Mouse (Mus musculus) forebrain, embryonic 15.5 days (tissue): ENCODE measurements at regions not wholly inside any gene's neighbourhood (a gene's known extent, or its start where the extent isn't known, plus 50 kb on each side); places are given as distances from the start of the nearest gene placed in this dataset.

Experiments
- ATAC-seq: fragments of 200-750 bp; cut with Nextera tagmentation; replicated peaks from 2 replicates; pipeline ENCODE4 v1.8.0; 2017; ENCODE audit warnings: mild to moderate bottlenecking, moderate TSS enrichment, moderate library complexity
- H3K27ac ChIP-seq: fragments of 300-500 bp; sonication (generic); replicated peaks from 2 replicates; pipeline ENCODE4 v1.5.1; 2015; ENCODE audit warnings: mild to moderate bottlenecking, inconsistent platforms
- H3K27me3 ChIP-seq: fragments of 300-500 bp; sonication (generic); 2 replicates; pipeline ENCODE4 v1.6.1; 2015; ENCODE audit warnings: inconsistent platforms
- H3K36me3 ChIP-seq: fragments of 300-500 bp; sonication (generic); 2 replicates; pipeline ENCODE4 v1.6.1; 2015; ENCODE audit warnings: mild to moderate bottlenecking, inconsistent platforms
- H3K4me1 ChIP-seq: fragments of 300-500 bp; sonication (generic); 2 replicates; pipeline ENCODE4 v1.6.1; 2015; ENCODE audit warnings: inconsistent platforms
- H3K4me2 ChIP-seq: fragments of 300-500 bp; sonication (generic); replicated peaks from 2 replicates; pipeline ENCODE4 v1.6.1; 2015; ENCODE audit warnings: mild to moderate bottlenecking, inconsistent platforms
- H3K4me3 ChIP-seq: fragments of 300-500 bp; sonication (generic); 2 replicates; pipeline ENCODE4 v1.5.1; 2015; ENCODE audit warnings: mild to moderate bottlenecking, inconsistent platforms
- H3K9ac ChIP-seq: fragments of 300-500 bp; sonication (generic); replicated peaks from 2 replicates; pipeline ENCODE4 v1.6.1; 2015; ENCODE audit warnings: mild to moderate bottlenecking, inconsistent platforms
- H3K9me3 ChIP-seq: fragments of 300-500 bp; sonication (generic); 2 replicates; pipeline ENCODE4 v1.6.1; 2016; ENCODE audit warnings: inconsistent platforms
- WGBS: fragments of 180-500 bp; shearing (Covaris S2); methylation state at CpG from one replicate; pipeline ENCODE4 v1.1.7; 2015; ENCODE audit warnings: mixed read lengths; 5-methylcytosine and 5-hydroxymethylcytosine counted together

- Histone ChIP-seq H3K9me3 (no peaks in the 10 kb centered on the region), H3K9ac (no peak overlapping the region), H3K4me2 (no peak overlapping the region), H3K27ac (no peak overlapping the region), H3K4me1 (peaks cover 28% of the 10 kb centered on the region), H3K36me3 (no peaks in the 10 kb centered on the region), H3K27me3 (no peaks in the 10 kb centered on the region), H3K4me3 (no peak overlapping the region)
- ATAC-seq: no peak
- 50% methylated on average over 3 of the region's 3 CpGs for WGBS
Measured at GRCm38 (mm10) chr8:34401571-34401970, 290.0 kb upstream of the Gm10131 start.

- WGBS: 33% methylated on average over 14 of the region's 14 CpGs
- H3K4me1 ChIP-seq: peaks cover 28% of the 10 kb centered on the region
- H3K4me2 ChIP-seq: no peak overlapping the region
- H3K9me3 ChIP-seq: no peaks in the 10 kb centered on the region
- peak; percentile 14; the same call in 1 of the 2 replicates for ATAC-seq
- no peaks in the 10 kb centered on the region for H3K36me3 ChIP-seq
- no peak overlapping the region for H3K4me3 ChIP-seq
- H3K9ac ChIP-seq: no peak overlapping the region
- H3K27ac ChIP-seq: peak overlapping the region; percentile 84
- no peaks in the 10 kb centered on the region for H3K27me3 ChIP-seq
Measured at GRCm38 (mm10) chr8:34398914-34399813, 287.6 kb upstream of the Gm10131 start.

- peak; percentile 77 for ATAC-seq
- peak overlapping the region; percentile 11; the same call in 1 of the 2 replicates for H3K4me3 ChIP-seq
- H3K27me3 ChIP-seq: no peaks in the 10 kb centered on the region
- H3K4me1 ChIP-seq: peaks cover 37% of the 10 kb centered on the region
- H3K9ac ChIP-seq: no peak overlapping the region; the same call in 1 of the 2 replicates
- H3K4me2 ChIP-seq: peak overlapping the region; percentile 32
- H3K36me3 ChIP-seq: no peaks in the 10 kb centered on the region
- WGBS: 12% methylated on average over 23 of the region's 23 CpGs
- peak overlapping the region; percentile 84 for H3K27ac ChIP-seq
- H3K9me3 ChIP-seq: no peaks in the 10 kb centered on the region
Measured at GRCm38 (mm10) chr8:34397583-34398411, 286.3 kb upstream of the Gm10131 start.

- Histone ChIP-seq H3K27ac (peak overlapping the region; percentile 84), H3K27me3 (no peaks in the 10 kb centered on the region), H3K9me3 (no peaks in the 10 kb centered on the region), H3K4me1 (peaks cover 43% of the 10 kb centered on the region), H3K4me2 (peak overlapping the region; percentile 32; the same call in 1 of the 2 replicates), H3K36me3 (no peaks in the 10 kb centered on the region), H3K9ac (no peak overlapping the region), H3K4me3 (no peak overlapping the region)
- no peak for ATAC-seq
- WGBS: 48% methylated on average over 4 of the region's 4 CpGs
Measured at GRCm38 (mm10) chr8:34397225-34397582, 285.7 kb upstream of the Gm10131 start.

- 64% methylated on average over 15 of the region's 15 CpGs for WGBS
- H3K4me2 ChIP-seq: peak overlapping the region; percentile 30
- peak; percentile 66 for ATAC-seq
Measured at GRCm38 (mm10) chr8:34392981-34393828, 281.7 kb upstream of the Gm10131 start.

GRCm38 (mm10) chr8:34392208-34392980 is 280.9 kb upstream of the Gm10131 start:
- no peaks in the 10 kb centered on the region for H3K36me3 ChIP-seq
- peak overlapping the region; percentile 30 for H3K4me2 ChIP-seq
- no peaks in the 10 kb centered on the region for H3K27me3 ChIP-seq
- no peak overlapping the region for H3K4me3 ChIP-seq
- peaks cover 26% of the 10 kb centered on the region for H3K4me1 ChIP-seq
- H3K9me3 ChIP-seq: no peaks in the 10 kb centered on the region
- H3K9ac ChIP-seq: no peak overlapping the region
- 38% methylated on average over 14 of the region's 14 CpGs for WGBS
- peak overlapping the region; percentile 85 for H3K27ac ChIP-seq
- ATAC-seq: peak; percentile 75

More at GRCm38 (mm10) chr8:34392981-34393828, 281.7 kb upstream of the Gm10131 start:
- Histone ChIP-seq H3K27ac (peak overlapping the region; percentile 85), H3K27me3 (no peaks in the 10 kb centered on the region), H3K9ac (no peak overlapping the region), H3K9me3 (no peaks in the 10 kb centered on the region), H3K4me1 (peaks cover 34% of the 10 kb centered on the region), H3K36me3 (no peaks in the 10 kb centered on the region), H3K4me3 (no peak overlapping the region)

- peak; percentile 42 for ATAC-seq
- peaks cover 7% of the 10 kb centered on the region; the same call in 1 of the 2 replicates for H3K4me1 ChIP-seq
- no peak overlapping the region for H3K4me3 ChIP-seq
Measured at GRCm38 (mm10) chr8:34385806-34386439, 274.4 kb upstream of the Gm10131 start.

GRCm38 (mm10) chr8:34380615-34381014 is 269.1 kb upstream of the Gm10131 start:
- 35% methylated on average over 19 of the region's 19 CpGs for WGBS
- no peaks in the 10 kb centered on the region for H3K36me3 ChIP-seq
- H3K4me2 ChIP-seq: 0 out of 2 replicates have a peak overlapping the region, but pooled peaks have one; percentile 7
- peaks cover 8% of the 10 kb centered on the region for H3K4me1 ChIP-seq
- ATAC-seq: no peak
- H3K27me3 ChIP-seq: no peaks in the 10 kb centered on the region
- no peak overlapping the region; the same call in 1 of the 2 replicates for H3K27ac ChIP-seq
- no peaks in the 10 kb centered on the region for H3K9me3 ChIP-seq
- no peak overlapping the region for H3K4me3 ChIP-seq
- 0 out of 2 replicates have a peak overlapping the region, but pooled peaks have one; percentile 15 for H3K9ac ChIP-seq

More at GRCm38 (mm10) chr8:34385806-34386439, 274.4 kb upstream of the Gm10131 start:
- Histone ChIP-seq H3K4me2 (no peak overlapping the region), H3K27me3 (no peaks in the 10 kb centered on the region), H3K36me3 (no peaks in the 10 kb centered on the region), H3K9ac (no peak overlapping the region), H3K27ac (no peak overlapping the region), H3K9me3 (no peaks in the 10 kb centered on the region)
- WGBS: 37% methylated on average over 10 of the region's 10 CpGs

- ATAC-seq: no peak
- no peaks in the 10 kb centered on the region for H3K9me3 ChIP-seq
- WGBS: 52% methylated on average over 3 of the region's 3 CpGs
- no peak overlapping the region for H3K27ac ChIP-seq
- peaks cover 18% of the 10 kb centered on the region for H3K4me1 ChIP-seq
- no peaks in the 10 kb centered on the region for H3K27me3 ChIP-seq
- no peaks in the 10 kb centered on the region for H3K36me3 ChIP-seq
- no peak overlapping the region for H3K4me3 ChIP-seq
- no peak overlapping the region for H3K4me2 ChIP-seq
- no peak overlapping the region for H3K9ac ChIP-seq
Measured at GRCm38 (mm10) chr8:34377154-34377553, 265.6 kb upstream of the Gm10131 start.

GRCm38 (mm10) chr8:34374242-34374641 is 262.7 kb upstream of the Gm10131 start:
- H3K36me3 ChIP-seq: no peaks in the 10 kb centered on the region
- no peak overlapping the region for H3K9ac ChIP-seq
- no peak overlapping the region for H3K4me3 ChIP-seq
- H3K27ac ChIP-seq: no peak overlapping the region
- 88% methylated on average over 9 of the region's 9 CpGs for WGBS
- no peak for ATAC-seq
- no peaks in the 10 kb centered on the region for H3K27me3 ChIP-seq
- peaks cover 23% of the 10 kb centered on the region for H3K4me1 ChIP-seq
- H3K4me2 ChIP-seq: no peak overlapping the region
- H3K9me3 ChIP-seq: no peaks in the 10 kb centered on the region
